Mouse (Mus musculus): Measurements from ENCODE around the gene Ankk1. TPM values are rescaled to one million over a fixed set of nuclear protein-coding genes. Genes with fewer than 3 reads are reported as not detected.

Gene Ankk1
- 0.07 TPM for polyA plus RNA-seq (2014; fragmentation: Illumina TruSeq; extraction: RNeasy Lipid Tissue Mini Kit (QIAGEN cat#74804); ENCODE audit: low read depth, low replicate concordance)

DNA sequence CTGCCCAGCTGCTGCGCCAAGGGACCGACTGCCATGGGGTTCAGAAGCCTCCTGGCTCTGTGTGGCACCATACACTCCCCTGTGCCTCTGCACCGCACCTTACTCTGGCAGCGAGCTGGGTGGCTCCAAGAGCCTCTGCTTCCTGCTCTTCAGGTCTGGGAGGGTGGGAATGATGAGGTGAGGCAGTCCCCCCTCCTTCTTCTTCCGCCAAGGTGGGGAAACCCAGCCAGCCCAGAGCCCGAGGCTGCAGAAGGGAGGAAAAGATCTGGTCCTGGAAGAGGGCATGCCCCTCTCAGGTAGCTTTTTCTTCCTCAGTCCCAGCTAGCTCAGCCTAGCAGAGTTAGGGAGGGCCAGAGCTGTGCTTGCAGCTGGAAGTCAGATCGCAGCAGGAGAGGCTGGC lies at the start of gene Ankk1:
Gene Ankk1, minus strand, starts transcription at position 101 of the 400 bp plus-strand sequence.

Other genes with a start within 250 kb of the Ankk1 start
- not detected for gene Gm4894, start 176.5 kb downstream of the Ankk1 start, polyA plus RNA-seq (2014; fragmentation: Illumina TruSeq; extraction: RNeasy Lipid Tissue Mini Kit (QIAGEN cat#74804); ENCODE audit: low read depth, low replicate concordance)
- 0.25 TPM for gene Drd2, start 86.4 kb downstream of the Ankk1 start, polyA plus RNA-seq (2014; fragmentation: Illumina TruSeq; extraction: RNeasy Lipid Tissue Mini Kit (QIAGEN cat#74804); ENCODE audit: low read depth, low replicate concordance)
- 42.8 TPM for gene Ttc12, start 59.2 kb upstream of the Ankk1 start, polyA plus RNA-seq (2014; fragmentation: Illumina TruSeq; extraction: RNeasy Lipid Tissue Mini Kit (QIAGEN cat#74804); ENCODE audit: low read depth, low replicate concordance)

All from testis, adult 10 weeks (tissue).